Mouse (Mus musculus) forebrain, embryonic 15.5 days (tissue): ENCODE results near the gene Cadm1. TPM values are rescaled to one million over a fixed set of nuclear protein-coding genes. Genes with fewer than 3 reads are reported as not detected.

Experiments
- ATAC-seq: fragments of 200-750 bp; cut with Nextera tagmentation; replicated peaks from 2 replicates; pipeline ENCODE4 v1.8.0; 2017; ENCODE audit warnings: mild to moderate bottlenecking, moderate TSS enrichment, moderate library complexity
- H3K27ac ChIP-seq: fragments of 300-500 bp; sonication (generic); replicated peaks from 2 replicates; pipeline ENCODE4 v1.5.1; 2015; ENCODE audit warnings: mild to moderate bottlenecking, inconsistent platforms
- H3K27me3 ChIP-seq: fragments of 300-500 bp; sonication (generic); 2 replicates; pipeline ENCODE4 v1.6.1; 2015; ENCODE audit warnings: inconsistent platforms
- H3K36me3 ChIP-seq: fragments of 300-500 bp; sonication (generic); 2 replicates; pipeline ENCODE4 v1.6.1; 2015; ENCODE audit warnings: mild to moderate bottlenecking, inconsistent platforms
- H3K4me1 ChIP-seq: fragments of 300-500 bp; sonication (generic); 2 replicates; pipeline ENCODE4 v1.6.1; 2015; ENCODE audit warnings: inconsistent platforms
- H3K4me2 ChIP-seq: fragments of 300-500 bp; sonication (generic); replicated peaks from 2 replicates; pipeline ENCODE4 v1.6.1; 2015; ENCODE audit warnings: mild to moderate bottlenecking, inconsistent platforms
- H3K4me3 ChIP-seq: fragments of 300-500 bp; sonication (generic); 2 replicates; pipeline ENCODE4 v1.5.1; 2015; ENCODE audit warnings: mild to moderate bottlenecking, inconsistent platforms
- H3K9ac ChIP-seq: fragments of 300-500 bp; sonication (generic); replicated peaks from 2 replicates; pipeline ENCODE4 v1.6.1; 2015; ENCODE audit warnings: mild to moderate bottlenecking, inconsistent platforms
- H3K9me3 ChIP-seq: fragments of 300-500 bp; sonication (generic); 2 replicates; pipeline ENCODE4 v1.6.1; 2016; ENCODE audit warnings: inconsistent platforms
- WGBS: fragments of 180-500 bp; shearing (Covaris S2); methylation state at CpG from one replicate; pipeline ENCODE4 v1.1.7; 2015; ENCODE audit warnings: mixed read lengths; 5-methylcytosine and 5-hydroxymethylcytosine counted together
- polyA plus RNA-seq: library from polyadenylated mRNA; unstranded; fragments of >200 nt; fragmentation: Nextera tagmentation; extraction: Ambion mirVana; gene quantifications from 2 replicates; pipeline ENCODE4 v1.2.1, GENCODE M21; 2015

Gene Cadm1
- polyA plus RNA-seq, 1 experiment from 2014 or later = 218 TPM

DNA sequence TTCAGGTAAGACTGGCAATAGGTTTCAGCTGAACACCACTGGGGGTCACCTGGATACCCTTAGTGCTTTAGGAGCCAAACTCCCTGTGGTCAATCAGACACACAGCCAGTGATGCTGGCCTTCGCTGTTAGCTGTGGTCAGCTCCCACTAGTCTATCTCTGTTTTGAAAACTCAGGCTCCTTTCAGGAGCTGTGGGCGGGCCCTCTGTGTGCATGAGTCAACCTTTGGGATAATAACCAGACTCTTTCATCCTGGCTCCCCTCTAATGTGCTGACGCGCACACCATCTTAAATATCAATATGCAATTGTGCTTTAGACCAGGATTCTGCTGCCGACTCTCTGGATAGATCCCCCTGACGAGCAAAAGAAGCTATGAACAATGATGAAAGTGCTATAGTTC, 200.3 kb downstream of the Cadm1 start:
- Histone ChIP-seq H3K4me3 (no peak overlapping the region), H3K9ac (no peak overlapping the region), H3K4me1 (peaks cover 37% of the 10 kb centered on the region), H3K9me3 (no peaks in the 10 kb centered on the region), H3K27me3 (no peaks in the 10 kb centered on the region), H3K27ac (no peak overlapping the region), H3K36me3 (no peaks in the 10 kb centered on the region), H3K4me2 (no peak overlapping the region)
- 81% methylated on average over 6 of the region's 6 CpGs for WGBS
- no peak for ATAC-seq

DNA sequence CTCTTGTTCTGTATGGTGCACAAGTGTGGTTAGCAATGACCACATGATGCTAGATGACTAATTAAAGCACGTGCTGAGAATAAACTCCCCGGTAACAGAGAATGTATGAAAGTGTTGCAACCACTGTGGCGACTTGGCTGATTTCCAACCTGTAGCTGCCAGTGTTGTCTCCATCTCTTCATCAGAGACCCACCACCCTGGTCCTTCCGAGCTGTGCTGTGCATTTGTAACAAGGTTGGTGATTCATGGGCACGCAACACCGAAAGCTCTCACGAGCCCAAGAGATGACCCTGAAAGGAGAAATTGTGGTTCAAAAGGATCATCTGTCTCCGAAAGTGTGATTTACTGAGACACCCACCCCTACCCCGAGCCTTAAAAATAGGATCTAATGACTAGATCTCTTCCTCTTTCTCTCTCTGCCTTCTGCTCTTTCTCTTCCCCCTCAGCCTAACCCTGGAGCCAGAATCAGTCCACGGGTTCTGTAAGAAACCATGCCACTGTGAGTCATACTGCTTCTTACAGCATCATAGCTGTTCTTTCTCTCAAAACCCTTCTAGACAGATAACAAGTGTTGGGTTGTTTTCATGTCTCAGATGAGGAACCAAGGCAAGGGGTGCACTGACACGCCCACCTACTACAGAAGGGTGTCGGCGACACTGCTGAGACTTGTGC, 203.9 kb downstream of the Cadm1 start:
- ATAC-seq = no peak
- WGBS = 61% methylated on average over 13 of the region's 13 CpGs
- Histone ChIP-seq H3K4me3 (no peak overlapping the region), H3K27ac (no peak overlapping the region), H3K9me3 (no peaks in the 10 kb centered on the region), H3K4me2 (no peak overlapping the region), H3K27me3 (no peaks in the 10 kb centered on the region), H3K4me1 (peaks cover 40% of the 10 kb centered on the region), H3K36me3 (no peaks in the 10 kb centered on the region), H3K9ac (no peak overlapping the region)

DNA sequence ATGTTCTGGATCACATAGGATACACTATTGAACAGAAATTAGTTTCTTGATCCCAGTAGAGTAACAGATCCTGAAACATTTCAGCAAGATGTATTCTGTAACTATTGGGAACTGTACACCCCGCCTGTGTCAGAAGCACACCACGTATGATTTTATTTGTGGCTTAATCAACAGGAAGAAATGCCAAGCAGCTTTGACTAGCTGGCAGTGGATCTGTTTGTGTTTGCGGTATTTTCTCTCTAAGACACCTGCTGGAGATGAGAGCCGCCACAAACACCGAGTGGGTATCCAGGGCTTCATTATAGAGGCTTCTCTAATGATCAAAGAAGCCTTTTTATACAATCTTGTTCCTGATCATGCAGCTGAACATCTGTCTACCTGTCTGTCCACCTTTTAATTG, 204.9 kb downstream of the Cadm1 start:
- H3K27ac ChIP-seq = no peak overlapping the region
- no peaks in the 10 kb centered on the region for H3K27me3 ChIP-seq
- no peaks in the 10 kb centered on the region for H3K36me3 ChIP-seq
- H3K4me1 ChIP-seq = peaks cover 47% of the 10 kb centered on the region
- WGBS = 50% methylated on average over 5 of the region's 5 CpGs
- H3K4me3 ChIP-seq = no peak overlapping the region
- no peak for ATAC-seq
- no peak overlapping the region for H3K4me2 ChIP-seq
- no peak overlapping the region for H3K9ac ChIP-seq
- no peaks in the 10 kb centered on the region for H3K9me3 ChIP-seq

DNA sequence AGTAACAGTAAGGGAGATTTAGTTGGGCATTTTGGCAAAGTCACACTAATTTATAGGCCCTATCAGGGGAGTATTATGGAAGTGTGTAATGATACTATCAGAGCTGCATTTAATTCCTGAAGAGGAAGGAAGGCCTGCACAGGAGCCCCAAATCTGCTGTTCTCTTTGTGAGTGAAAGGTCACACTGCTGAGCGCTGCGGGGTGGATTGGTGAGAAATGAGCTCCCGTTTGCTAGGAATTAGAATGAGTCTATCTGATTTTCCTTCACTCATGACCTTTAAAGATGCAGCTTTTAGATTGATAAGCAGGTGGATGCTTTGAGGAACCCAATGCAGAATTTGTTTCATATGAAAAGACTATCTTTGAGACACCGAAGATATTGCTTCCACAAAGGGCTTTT, 208.8 kb downstream of the Cadm1 start:
- Histone ChIP-seq H3K4me2 (no peak overlapping the region), H3K4me3 (no peak overlapping the region), H3K4me1 (peaks cover 48% of the 10 kb centered on the region), H3K36me3 (no peaks in the 10 kb centered on the region), H3K27me3 (no peaks in the 10 kb centered on the region), H3K9ac (no peak overlapping the region), H3K9me3 (no peaks in the 10 kb centered on the region), H3K27ac (peak overlapping the region; percentile 41)
- no peak for ATAC-seq
- 33% methylated on average over 4 of the region's 4 CpGs for WGBS

DNA sequence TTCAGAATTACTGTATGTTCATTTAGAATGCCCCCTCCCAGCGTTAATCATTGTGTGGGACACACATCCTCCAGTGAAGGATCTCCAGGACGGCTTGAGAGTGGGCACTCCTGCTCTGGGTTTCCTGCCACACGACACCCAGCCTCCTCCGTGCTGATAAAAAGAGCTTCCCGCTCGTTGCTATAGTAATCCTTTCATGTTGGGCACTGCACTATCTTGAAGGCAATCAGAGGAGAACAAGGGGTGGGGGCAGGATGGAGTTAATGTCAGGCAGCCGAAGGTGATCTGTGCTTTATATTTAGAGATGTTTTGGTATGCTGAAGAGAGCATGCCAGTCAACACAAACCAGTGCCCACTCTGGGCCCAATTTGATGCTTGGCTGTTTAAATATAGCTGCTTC, 209.3 kb downstream of the Cadm1 start:
- ATAC-seq = peak; percentile 53; the same call in 1 of the 2 replicates
- no peak overlapping the region for H3K9ac ChIP-seq
- 13% methylated on average over 7 of the region's 7 CpGs for WGBS
- H3K4me2 ChIP-seq = no peak overlapping the region
- H3K27me3 ChIP-seq = no peaks in the 10 kb centered on the region
- H3K4me1 ChIP-seq = peaks cover 44% of the 10 kb centered on the region
- no peaks in the 10 kb centered on the region for H3K36me3 ChIP-seq
- H3K9me3 ChIP-seq = no peaks in the 10 kb centered on the region
- H3K4me3 ChIP-seq = no peak overlapping the region
- peak overlapping the region; percentile 41; the same call in 1 of the 2 replicates for H3K27ac ChIP-seq

DNA sequence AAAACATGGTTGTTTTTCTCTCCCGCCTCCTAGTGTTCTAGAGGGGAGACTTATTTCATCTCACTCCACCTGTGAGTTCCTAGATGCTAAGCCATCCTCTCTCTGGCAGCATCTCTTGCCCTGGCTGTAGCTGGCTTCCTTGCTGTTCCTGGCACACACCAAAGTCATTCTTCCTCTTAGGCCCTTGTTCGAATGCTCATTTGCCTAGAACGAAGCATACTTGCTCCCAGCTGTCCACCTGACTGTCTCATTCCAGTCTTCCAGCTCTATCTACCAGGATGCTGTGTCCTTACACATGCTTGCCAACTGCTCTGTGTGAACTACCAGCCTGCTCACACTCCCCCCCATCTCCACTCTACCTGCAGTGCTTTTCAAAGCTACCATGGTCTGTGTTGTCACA, 211.8 kb downstream of the Cadm1 start:
- H3K27me3 ChIP-seq = no peaks in the 10 kb centered on the region
- WGBS = 90% methylated on average over 3 of the region's 3 CpGs
- peaks cover 40% of the 10 kb centered on the region for H3K4me1 ChIP-seq
- no peak overlapping the region for H3K4me3 ChIP-seq
- H3K9me3 ChIP-seq = no peaks in the 10 kb centered on the region
- no peaks in the 10 kb centered on the region for H3K36me3 ChIP-seq
- no peak overlapping the region for H3K4me2 ChIP-seq
- H3K9ac ChIP-seq = no peak overlapping the region
- ATAC-seq = no peak
- no peak overlapping the region for H3K27ac ChIP-seq

DNA sequence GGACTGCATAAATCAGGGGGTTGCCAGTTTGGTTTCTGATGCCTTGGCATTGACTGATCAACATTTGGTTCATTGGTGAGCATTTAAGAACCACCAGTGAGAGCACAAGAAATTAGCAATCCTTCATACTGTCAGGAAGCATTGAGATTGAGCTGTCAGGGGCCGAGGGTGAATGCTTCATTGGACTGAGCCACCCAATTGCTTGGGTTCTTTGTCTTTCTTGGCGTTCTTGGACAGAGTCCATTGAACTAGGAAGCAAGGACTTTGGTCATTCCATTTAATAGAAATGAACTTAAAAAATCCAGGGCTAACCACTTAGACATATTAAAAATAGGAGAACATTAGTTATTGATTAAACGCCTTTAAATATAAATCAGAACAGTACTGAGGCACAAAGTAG, 214.9 kb downstream of the Cadm1 start:
- Histone ChIP-seq H3K4me2 (no peak overlapping the region), H3K9me3 (no peaks in the 10 kb centered on the region), H3K4me1 (peaks cover 12% of the 10 kb centered on the region), H3K36me3 (no peaks in the 10 kb centered on the region), H3K9ac (no peak overlapping the region), H3K27ac (no peak overlapping the region), H3K4me3 (no peak overlapping the region), H3K27me3 (no peaks in the 10 kb centered on the region)
- WGBS = 51% methylated on average over 3 of the region's 3 CpGs
- ATAC-seq = no peak

DNA sequence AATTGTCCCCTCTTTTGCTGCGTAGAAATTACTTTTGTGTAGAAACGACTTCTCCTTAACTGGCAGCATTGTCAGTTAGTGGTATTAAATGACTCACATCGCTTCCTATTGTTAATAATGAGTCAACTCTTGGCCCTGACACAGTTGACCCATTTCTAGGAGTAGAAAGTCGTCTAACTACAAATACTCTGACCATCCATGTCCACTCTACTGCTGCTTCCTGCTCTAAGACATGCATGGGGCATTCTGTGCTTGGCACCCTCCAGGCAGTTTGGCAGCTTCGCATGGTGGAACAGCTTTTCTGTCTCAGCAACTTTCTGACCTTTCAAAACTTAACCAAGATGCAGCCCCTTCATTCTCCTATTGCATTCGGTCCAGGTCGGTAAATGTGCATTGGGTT, 215.7 kb downstream of the Cadm1 start:
- ATAC-seq = no peak
- H3K27me3 ChIP-seq = no peaks in the 10 kb centered on the region
- no peaks in the 10 kb centered on the region for H3K36me3 ChIP-seq
- no peaks in the 10 kb centered on the region for H3K9me3 ChIP-seq
- H3K4me2 ChIP-seq = no peak overlapping the region
- peaks cover 6% of the 10 kb centered on the region for H3K4me1 ChIP-seq
- WGBS = 82% methylated on average over 7 of the region's 7 CpGs
- no peak overlapping the region for H3K9ac ChIP-seq
- no peak overlapping the region for H3K27ac ChIP-seq
- H3K4me3 ChIP-seq = no peak overlapping the region

DNA sequence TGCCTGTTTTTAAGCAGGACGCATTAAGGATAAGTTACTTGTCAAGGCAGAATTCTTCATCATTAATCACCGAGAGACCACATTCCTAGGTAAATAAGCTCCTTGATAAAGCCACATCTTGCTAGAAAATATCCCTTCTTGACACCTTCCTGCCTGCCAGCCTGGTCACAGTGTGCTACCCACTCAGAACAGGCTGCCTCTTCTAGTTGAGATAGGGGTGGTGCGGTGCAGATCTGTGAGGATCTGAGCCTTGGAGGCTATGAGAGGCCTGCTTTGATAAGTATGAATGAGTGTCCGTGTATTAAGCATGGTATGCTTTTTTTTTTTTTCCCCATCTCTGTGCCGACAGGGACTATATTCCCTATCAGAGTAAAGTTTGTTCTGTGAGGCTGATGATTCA, 219.2 kb downstream of the Cadm1 start:
- WGBS = 88% methylated on average over 5 of the region's 5 CpGs
- no peak for ATAC-seq
- peaks cover 29% of the 10 kb centered on the region for H3K4me1 ChIP-seq
- no peak overlapping the region for H3K4me3 ChIP-seq
- no peaks in the 10 kb centered on the region for H3K27me3 ChIP-seq
- no peak overlapping the region for H3K4me2 ChIP-seq
- H3K9me3 ChIP-seq = no peaks in the 10 kb centered on the region
- H3K36me3 ChIP-seq = no peaks in the 10 kb centered on the region
- no peak overlapping the region for H3K27ac ChIP-seq
- H3K9ac ChIP-seq = no peak overlapping the region

DNA sequence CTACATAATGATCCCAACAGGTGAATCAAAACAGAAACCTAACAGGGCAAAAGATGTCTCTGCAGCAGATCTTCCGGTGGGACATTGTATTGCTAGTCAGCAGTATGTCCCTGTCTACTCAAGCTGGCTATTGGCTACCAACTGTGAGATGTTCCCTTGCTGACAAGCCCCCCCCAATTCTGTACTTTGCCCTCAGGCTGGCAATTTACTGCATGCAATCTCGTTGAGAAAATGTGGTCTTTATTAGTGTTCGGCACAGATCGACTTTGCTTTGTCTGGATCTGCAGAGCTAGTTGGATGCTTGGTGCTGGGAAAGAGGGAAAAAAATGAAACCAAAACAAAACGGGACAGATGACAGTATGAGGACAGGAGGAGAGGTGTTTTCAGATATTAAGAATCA, 222.5 kb downstream of the Cadm1 start:
- ATAC-seq = no peak
- H3K9ac ChIP-seq = no peak overlapping the region
- H3K4me3 ChIP-seq = no peak overlapping the region
- 0 out of 2 replicates have a peak overlapping the region, but pooled peaks have one; percentile 8 for H3K27ac ChIP-seq
- H3K4me1 ChIP-seq = peaks cover 40% of the 10 kb centered on the region
- 35% methylated on average over 5 of the region's 5 CpGs for WGBS
- H3K27me3 ChIP-seq = no peaks in the 10 kb centered on the region
- no peaks in the 10 kb centered on the region for H3K36me3 ChIP-seq
- H3K9me3 ChIP-seq = no peaks in the 10 kb centered on the region
- H3K4me2 ChIP-seq = no peak overlapping the region

DNA sequence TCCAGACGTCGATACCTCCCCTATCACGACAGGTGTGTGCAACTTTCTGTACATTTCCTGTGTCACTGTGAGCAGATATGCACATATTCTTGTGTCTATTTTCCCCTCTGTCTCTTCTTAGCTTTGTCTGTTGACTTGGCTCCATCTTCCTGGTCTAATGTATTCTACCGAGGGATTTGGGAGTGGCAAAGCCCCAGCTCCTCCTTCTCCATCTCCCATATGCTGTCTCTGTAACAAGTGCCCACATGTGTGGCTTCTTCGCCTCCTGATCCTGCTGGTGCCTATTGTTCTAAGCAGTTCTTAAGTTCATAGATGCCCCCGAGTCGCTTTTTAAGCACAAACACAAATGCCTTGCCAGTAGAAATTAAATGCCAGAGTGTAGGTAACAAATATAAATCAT, 223.2 kb downstream of the Cadm1 start:
- H3K27ac ChIP-seq = 0 out of 2 replicates have a peak overlapping the region, but pooled peaks have one; percentile 8
- peaks cover 46% of the 10 kb centered on the region for H3K4me1 ChIP-seq
- H3K4me3 ChIP-seq = no peak overlapping the region
- no peaks in the 10 kb centered on the region for H3K9me3 ChIP-seq
- H3K36me3 ChIP-seq = no peaks in the 10 kb centered on the region
- H3K4me2 ChIP-seq = no peak overlapping the region
- H3K9ac ChIP-seq = no peak overlapping the region
- ATAC-seq = no peak
- 57% methylated on average over 7 of the region's 7 CpGs for WGBS
- H3K27me3 ChIP-seq = no peaks in the 10 kb centered on the region

DNA sequence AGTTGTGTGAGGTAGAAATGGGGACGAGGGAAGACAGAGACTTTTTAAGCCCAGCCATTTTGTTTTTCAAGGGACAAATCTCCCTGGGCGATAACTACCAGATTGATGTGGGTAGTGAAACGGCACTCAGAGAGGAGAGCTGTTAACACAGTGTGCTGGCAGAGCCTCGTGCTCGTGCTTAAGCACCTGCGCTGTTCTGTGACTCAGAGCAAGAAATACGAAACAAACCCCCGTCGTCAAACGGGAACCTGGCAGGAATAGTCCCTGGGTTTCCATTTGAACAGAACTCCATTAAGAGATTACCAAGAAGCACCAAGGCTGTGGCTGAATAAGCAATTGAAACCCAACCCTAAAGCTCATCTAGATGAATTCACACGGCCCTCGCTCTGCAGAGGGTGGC, 225.1 kb downstream of the Cadm1 start:
- Histone ChIP-seq H3K27me3 (no peaks in the 10 kb centered on the region), H3K4me1 (peaks cover 63% of the 10 kb centered on the region), H3K27ac (peak overlapping the region; percentile 3; the same call in 1 of the 2 replicates), H3K9ac (no peak overlapping the region), H3K4me3 (no peak overlapping the region), H3K9me3 (no peaks in the 10 kb centered on the region), H3K36me3 (no peaks in the 10 kb centered on the region), H3K4me2 (no peak overlapping the region)
- no peak for ATAC-seq
- WGBS = 36% methylated on average over 12 of the region's 12 CpGs

DNA sequence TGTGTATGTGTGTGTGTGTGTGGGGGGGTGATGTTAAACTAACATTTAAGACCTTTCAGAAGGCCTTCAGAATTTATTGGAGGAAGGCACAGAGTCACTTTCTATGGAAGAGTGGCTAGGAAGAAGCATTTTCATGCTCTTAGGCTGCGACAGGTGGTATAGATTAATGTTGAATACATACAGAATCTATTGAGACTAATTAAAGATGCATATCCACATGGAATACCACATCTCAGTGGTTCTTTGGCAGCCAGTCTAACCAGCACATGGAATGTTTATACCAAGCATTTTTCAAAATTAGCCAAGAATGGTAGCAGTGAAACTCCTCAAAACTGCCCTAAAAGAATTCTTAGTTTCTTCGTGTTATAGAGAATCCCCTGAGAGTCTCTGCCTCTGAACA, 227.8 kb downstream of the Cadm1 start:
- no peak for ATAC-seq
- Histone ChIP-seq H3K27me3 (no peaks in the 10 kb centered on the region), H3K27ac (no peak overlapping the region), H3K4me2 (no peak overlapping the region), H3K9me3 (no peaks in the 10 kb centered on the region), H3K4me1 (peaks cover 64% of the 10 kb centered on the region), H3K36me3 (no peaks in the 10 kb centered on the region), H3K4me3 (no peak overlapping the region), H3K9ac (no peak overlapping the region)
- 79% methylated on average over 2 of the region's 2 CpGs for WGBS
